Mouse (Mus musculus): ENCODE measurements at regions not wholly inside any gene's neighbourhood (a gene's known extent, or its start where the extent isn't known, plus 50 kb on each side); places are given as distances from the start of the nearest gene placed in this dataset.

GRCm38 (mm10) chr3:34593279-34593678, 56.9 kb upstream of the Sox2 start:
- DNase-seq (ENCODE audit: low read depth, low spot score): no peak

DNA sequence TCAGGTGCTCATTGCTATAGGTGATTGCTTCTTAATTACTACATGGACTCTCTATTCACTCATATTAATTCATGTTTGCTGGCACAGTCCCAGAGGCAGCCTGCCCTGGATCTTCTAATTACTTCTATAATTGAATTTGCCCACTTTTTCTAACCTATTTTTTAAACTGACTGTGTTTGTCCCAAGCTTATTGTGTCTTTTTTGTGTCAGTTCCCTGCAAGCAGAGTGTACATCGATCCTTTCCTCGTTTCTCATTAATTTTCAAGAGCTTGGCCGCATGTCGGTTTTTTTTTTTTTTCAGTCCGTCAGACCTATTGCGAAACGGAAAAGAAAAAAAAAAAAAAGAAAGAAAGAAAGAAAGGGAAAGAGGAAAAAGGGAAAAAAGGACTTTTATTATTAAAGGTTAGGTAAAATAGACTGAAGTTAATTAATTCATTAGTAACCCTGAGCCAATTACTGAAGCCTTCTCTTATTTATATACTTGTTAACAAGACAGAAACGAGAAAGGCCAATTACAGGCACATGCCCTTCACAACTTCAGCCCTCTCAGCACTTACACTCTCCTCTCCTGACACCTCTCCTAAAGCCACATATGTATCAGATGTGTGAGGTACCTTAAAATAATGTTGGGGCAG, 72.2 kb upstream of the Sox2 start:
- DNase-seq (ENCODE audit: low read depth, low spot score): no peak

DNA sequence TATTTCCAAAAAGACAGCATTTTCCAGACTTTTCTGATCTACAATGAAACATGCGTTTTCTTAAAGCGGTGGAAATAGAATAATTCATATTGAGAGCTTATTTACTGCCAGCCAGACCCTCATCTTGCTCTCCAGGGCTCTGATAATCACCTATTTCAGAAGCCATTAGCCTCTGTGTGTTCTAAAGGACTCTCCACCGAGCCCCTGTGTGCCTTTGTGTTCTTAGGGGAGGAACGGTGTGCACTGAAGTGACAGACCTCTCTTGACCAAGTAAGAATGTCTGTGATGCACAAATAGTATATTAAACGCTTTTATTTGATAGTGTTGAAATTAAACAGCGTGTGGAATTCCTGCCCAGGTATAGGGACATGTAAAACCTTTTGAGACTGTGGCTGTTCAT, 73.1 kb upstream of the Sox2 start:
- DNase-seq (ENCODE audit: low read depth, low spot score): no peak

DNA sequence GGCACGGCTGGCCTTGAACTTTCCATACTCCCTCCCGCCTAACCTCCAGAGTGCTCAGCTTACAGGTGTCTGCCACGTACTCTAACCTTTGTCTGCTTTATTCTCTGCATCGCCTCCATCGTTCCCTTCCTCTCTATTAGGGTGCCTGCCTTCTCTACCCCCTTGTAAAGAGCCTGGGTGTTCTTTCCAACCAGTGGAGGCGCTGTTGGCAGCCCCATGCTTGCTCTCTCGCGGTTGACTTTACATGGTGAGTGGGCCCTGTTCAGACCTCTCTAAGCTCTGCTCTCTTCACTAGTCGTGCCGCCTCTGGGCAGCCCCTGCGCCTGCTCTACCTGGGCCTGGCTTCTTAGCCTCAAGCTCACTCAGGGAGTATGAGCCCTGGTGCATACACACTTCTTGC, 74.0 kb upstream of the Sox2 start:
- DNase-seq (ENCODE audit: low read depth, low spot score): no peak

- DNase-seq (ENCODE audit: low read depth, low spot score): no peak
These were observed 75.4 kb upstream of the Sox2 start for GRCm38 (mm10) chr3:34574711-34575350.

DNA sequence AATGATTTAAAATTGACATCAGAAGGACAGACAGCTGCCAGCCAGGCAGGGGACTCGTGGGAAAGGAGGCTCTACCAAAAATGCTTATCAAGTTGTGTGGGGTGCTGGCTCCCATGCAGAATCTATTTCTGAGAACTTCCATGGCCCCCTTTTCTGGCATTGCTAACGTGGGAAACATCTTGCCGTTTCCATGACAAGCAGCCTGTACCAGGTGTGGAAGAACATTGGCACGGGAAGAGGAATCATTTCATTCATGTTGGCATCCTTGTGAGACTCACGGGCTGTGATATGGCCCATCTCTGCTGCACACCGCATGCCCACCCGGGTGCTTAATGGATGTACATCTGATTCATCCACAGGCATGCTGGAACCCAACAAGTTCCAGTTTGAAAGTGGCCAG, 76.9 kb upstream of the Sox2 start:
- no peak for DNase-seq (ENCODE audit: low read depth, low spot score)

DNA sequence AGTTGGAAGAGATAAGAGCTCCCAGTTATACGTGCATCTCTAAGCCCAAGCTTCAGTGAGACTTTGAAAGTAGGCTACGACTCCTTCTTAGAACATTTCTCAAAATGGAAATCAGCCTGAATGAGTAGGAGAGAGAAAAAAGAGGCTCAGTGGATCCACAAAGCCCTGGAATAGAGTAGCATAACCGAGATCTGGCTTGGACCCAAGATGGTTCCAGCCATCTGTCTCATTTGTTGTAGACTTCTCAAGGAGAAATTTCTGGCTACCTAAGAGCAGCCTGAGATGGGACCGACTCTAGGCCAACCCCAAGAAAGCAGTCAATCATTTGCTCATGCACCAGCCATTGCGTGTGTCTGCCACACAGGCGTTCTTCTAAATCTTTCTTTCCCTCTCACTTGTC, 78.1 kb upstream of the Sox2 start:
- no peak for DNase-seq (ENCODE audit: low read depth, low spot score)

DNA sequence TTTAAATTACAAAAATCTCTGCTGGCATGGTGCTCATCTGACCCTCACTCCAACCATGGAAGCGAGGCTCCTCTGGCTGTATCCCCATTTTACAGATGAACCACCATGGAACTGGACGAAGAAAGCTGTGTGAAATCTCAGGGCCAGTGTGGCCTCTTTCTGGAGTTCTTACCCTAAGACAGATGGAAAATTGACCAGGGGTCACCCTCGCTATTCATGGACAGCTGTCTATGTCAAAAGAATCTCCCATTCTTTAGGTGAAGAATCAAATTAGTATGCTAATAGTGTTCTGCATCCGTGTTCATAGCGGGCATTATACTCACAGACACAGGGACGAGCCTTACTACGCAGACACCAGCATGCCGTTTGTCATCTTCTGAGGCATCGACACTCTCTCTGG, 78.6 kb upstream of the Sox2 start:
- DNase-seq (ENCODE audit: low read depth, low spot score): no peak

GRCm38 (mm10) chr3:34569998-34570397, 80.2 kb upstream of the Sox2 start:
- DNase-seq (ENCODE audit: low read depth, low spot score): peak; percentile 67

DNA sequence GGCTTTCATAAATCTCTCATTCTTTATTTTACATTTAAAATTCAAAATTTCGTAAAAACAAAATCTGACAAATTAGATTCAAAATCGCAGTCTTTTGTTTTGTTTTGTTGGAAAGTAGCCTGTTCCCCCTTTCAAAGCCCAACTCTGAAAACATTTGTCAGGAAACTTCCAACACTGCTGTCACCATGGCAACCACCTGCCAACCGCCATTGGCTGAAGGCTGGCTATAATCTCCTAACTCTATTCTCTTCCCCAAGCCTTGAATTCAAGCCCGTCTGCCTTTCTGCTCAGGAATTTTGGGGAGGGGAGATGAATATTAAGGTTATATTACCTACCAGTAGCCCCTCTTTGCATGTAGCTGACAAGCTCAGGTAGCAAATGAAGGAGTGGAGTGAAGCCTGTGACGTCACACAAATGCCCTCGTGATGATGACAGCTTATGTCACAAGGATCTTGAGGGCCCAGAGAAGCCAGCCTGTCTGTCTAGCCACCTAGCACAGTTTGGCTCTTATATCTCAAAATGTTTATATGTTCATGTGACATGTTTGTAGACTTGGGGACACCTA, 82.0 kb upstream of the Sox2 start:
- DNase-seq (ENCODE audit: low read depth, low spot score): no peak

- DNase-seq (ENCODE audit: low read depth, low spot score): no peak
These were observed 84.8 kb upstream of the Sox2 start for GRCm38 (mm10) chr3:34565386-34565785.

GRCm38 (mm10) chr3:34562893-34563292, 87.3 kb upstream of the Sox2 start:
- DNase-seq (ENCODE audit: low read depth, low spot score): no peak

GRCm38 (mm10) chr3:34561709-34562108, 88.5 kb upstream of the Sox2 start:
- no peak for DNase-seq (ENCODE audit: low read depth, low spot score)

GRCm38 (mm10) chr3:34559841-34560703, 90.1 kb upstream of the Sox2 start:
- DNase-seq (ENCODE audit: low read depth, low spot score): no peak

DNA sequence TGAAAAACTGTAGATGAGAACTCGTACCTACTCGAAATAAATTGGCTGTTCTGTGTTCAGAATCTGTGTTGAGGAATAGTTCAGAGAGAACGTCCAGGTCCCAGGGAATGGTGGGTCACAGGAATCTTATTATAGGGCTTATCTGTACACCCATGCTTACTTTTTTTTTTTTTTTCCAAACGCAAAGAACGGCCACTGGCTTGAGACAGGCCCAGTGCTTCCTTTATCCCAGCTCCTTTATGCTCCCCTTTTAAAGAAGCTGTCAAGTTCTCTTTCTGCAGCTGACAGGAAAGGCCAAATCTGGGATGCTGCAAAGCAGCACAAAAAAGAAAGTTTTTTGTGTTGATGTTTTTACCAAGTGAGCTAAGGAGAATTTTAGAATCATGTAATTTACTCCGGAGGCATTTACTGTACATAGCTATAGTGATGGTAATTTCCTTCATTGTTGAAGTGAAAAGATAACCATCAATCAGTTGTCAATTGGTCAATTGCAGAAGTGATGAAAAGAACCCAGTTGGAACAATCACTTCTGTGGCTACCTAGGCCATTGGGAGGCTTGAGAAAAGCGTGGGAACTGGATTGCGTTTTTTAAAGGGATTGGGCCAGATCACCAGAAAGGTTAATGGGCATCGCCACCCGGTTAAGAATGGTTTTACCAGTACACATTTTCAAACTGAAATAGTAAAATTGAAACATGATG, 91.2 kb upstream of the Sox2 start:
- DNase-seq (ENCODE audit: low read depth, low spot score): no peak

- no peak for DNase-seq (ENCODE audit: low read depth, low spot score)
These were observed 97.5 kb upstream of the Sox2 start for GRCm38 (mm10) chr3:34552542-34553208.

- DNase-seq (ENCODE audit: low read depth, low spot score): no peak
These were observed 99.1 kb upstream of the Sox2 start for GRCm38 (mm10) chr3:34551069-34551468.

- DNase-seq (ENCODE audit: low read depth, low spot score): no peak
These were observed 100.0 kb upstream of the Sox2 start for GRCm38 (mm10) chr3:34550189-34550588.

- DNase-seq (ENCODE audit: low read depth, low spot score): no peak
These were observed 117.8 kb upstream of the Sox2 start for GRCm38 (mm10) chr3:34532451-34532850.

GRCm38 (mm10) chr3:34531836-34532235, 118.4 kb upstream of the Sox2 start:
- DNase-seq (ENCODE audit: low read depth, low spot score): no peak

GRCm38 (mm10) chr3:34527546-34527945, 122.7 kb upstream of the Sox2 start:
- DNase-seq (ENCODE audit: low read depth, low spot score): no peak

All from skeletal muscle tissue, adult 2 months (tissue).